Mouse (Mus musculus): Measurements from ENCODE around the gene Olfr1502.
A peak's percentile ranks its signal among the peaks of the same experiment; 100 is the strongest.
"Not testable (repeated sequence)": the region's sequence is repeated elsewhere in the genome, so short reads cannot be mapped to it uniquely, and the experiment has no call there.

Gene Olfr1502

GRCm38 (mm10) chr19:13861495-13861894 is at the start of gene Olfr1502:
Gene Olfr1502, plus strand, starts transcription at chr19:13861795.
- DNase-seq, result no peak

- DNase-seq, result peak in 1 of 2 experiments; percentile 2
These were observed 48.8 kb upstream of the Olfr1502 start for GRCm38 (mm10) chr19:13812823-13813222.

GRCm38 (mm10) chr19:13818827-13819226 is 42.8 kb upstream of the Olfr1502 start:
- no peak for DNase-seq

- DNase-seq, result no peak
These were observed 42.2 kb upstream of the Olfr1502 start, which contains the start of gene Olfr1499 for GRCm38 (mm10) chr19:13819347-13819746. Gene Olfr1499, minus strand, starts transcription at chr19:13819447.

GRCm38 (mm10) chr19:13820847-13821246 is 40.7 kb upstream of the Olfr1502 start:
- no peak for DNase-seq

- DNase-seq, result no peak
These were observed 33.1 kb upstream of the Olfr1502 start for GRCm38 (mm10) chr19:13828447-13828846.

GRCm38 (mm10) chr19:13830388-13830787 is 31.2 kb upstream of the Olfr1502 start, which contains the start of gene Olfr1500:
Gene Olfr1500, minus strand, starts transcription at chr19:13830488.
- DNase-seq, result no peak

- DNase-seq, result not testable (repeated sequence)
These were observed 11.0 kb upstream of the Olfr1502 start, which contains the start of gene Olfr1501 for GRCm38 (mm10) chr19:13850592-13850991. Gene Olfr1501, minus strand, starts transcription at chr19:13850692.

GRCm38 (mm10) chr19:13897828-13898227 is 36.2 kb downstream of the Olfr1502 start, which contains the start of gene Olfr1504:
Gene Olfr1504, minus strand, starts transcription at chr19:13897928.
- DNase-seq, result no peak

Data from kidney, postnatal 4 days (tissue).